Mouse (Mus musculus) frontal cortex, adult (tissue): ENCODE data around the gene Fam172a.
"Not testable (repeated sequence)": the region's sequence is repeated elsewhere in the genome, so short reads cannot be mapped to it uniquely, and the experiment has no call there.

Experiments
- ATAC-seq: cut with Nextera tagmentation; 2 replicates; pipeline ENCODE4 v1.9.2; 2017; ENCODE audit warnings: mild to moderate bottlenecking, moderate library complexity, mixed read lengths; ENCODE audit not compliant: low TSS enrichment

The Fam172a gene

DNA sequence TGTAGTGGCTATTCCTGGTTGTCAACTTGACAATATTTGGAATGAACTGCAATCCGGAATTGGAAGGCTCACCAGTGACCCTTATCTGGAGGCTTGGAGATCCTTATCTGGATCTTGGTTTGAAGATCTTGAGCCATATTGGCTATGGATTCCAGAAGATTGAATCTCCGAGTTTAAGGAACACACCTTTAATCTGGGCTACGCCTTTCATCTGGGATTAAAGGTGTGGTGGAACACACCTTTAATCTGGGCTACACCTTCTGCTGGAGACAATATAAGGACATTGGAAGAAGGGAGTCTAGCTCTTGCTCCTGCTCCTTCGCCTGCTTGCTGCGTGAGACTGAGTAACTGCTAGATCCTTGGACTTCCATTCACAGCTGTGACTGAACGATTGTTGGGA is at the start of gene Fam172a:
Gene Fam172a (plus strand): TSS at position 301 of the 400 bp plus-strand sequence.
- ATAC-seq: not testable (repeated sequence)

GRCm38 (mm10) chr13:77688651-77689050 is 13.2 kb upstream of the Fam172a start:
- ATAC-seq: no peak

GRCm38 (mm10) chr13:77708514-77709013 is 6.7 kb downstream of the Fam172a start:
- peak; percentile 100 for ATAC-seq

- ATAC-seq: no peak
These were observed 15.7 kb downstream of the Fam172a start for GRCm38 (mm10) chr13:77717499-77717898.

- ATAC-seq: no peak
These were observed 41.0 kb downstream of the Fam172a start for GRCm38 (mm10) chr13:77742822-77743221.

- no peak for ATAC-seq
These were observed 75.8 kb downstream of the Fam172a start for GRCm38 (mm10) chr13:77777606-77778005.

GRCm38 (mm10) chr13:77807341-77807740 is 105.5 kb downstream of the Fam172a start:
- not testable (repeated sequence) for ATAC-seq

DNA sequence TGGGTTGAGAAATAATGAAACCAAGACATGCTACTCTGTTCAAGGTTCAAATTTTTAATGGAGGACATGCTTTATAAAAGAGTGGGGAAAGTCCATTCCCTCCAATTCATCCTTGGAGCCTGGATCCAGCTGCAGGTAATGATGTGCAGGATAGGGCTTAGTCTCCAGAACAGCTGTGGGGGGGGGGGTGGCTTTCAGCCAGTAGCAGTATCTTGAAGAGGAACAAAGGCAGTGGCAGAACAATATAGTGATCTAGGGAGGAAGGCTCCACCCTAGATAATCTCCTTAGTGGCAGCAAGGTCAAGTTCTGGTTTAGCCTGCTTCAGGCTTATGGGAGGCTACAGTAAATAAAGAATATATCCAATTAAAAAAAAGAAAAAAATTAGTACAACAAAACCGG is 108.6 kb downstream of the Fam172a start:
- ATAC-seq: no peak

GRCm38 (mm10) chr13:77826138-77826537 is 124.3 kb downstream of the Fam172a start:
- ATAC-seq: no peak

DNA sequence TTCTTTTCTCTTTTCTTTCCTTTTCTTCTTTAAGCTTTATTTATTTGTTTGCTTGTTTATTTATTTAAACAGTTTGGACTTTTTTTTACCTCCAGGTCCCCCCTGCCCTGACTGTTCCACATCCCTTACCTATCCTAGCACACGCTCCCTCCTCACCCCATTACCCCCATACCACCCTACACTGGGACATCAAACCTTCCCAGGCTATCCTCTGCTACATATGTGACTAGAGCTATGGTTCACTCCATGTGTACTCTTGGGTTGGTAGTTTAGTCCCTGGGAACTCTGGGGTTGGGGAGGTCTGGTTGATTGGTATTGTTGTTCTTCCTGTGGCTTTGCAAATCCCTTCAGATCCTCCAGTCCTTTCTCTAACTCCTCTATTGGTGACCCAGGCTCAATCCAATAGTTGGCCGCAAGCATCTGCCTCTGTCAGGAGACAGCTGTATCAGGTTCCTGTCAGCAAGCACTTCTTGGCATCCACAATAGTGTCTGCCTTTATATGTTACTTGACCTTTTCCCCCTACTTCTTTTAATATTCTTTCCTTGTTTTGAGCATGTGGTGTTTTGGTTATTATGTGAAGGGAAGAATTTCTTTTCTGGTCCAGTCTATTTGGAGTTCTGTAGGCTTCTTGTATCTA is 141.3 kb downstream of the Fam172a start:
- no peak for ATAC-seq

DNA sequence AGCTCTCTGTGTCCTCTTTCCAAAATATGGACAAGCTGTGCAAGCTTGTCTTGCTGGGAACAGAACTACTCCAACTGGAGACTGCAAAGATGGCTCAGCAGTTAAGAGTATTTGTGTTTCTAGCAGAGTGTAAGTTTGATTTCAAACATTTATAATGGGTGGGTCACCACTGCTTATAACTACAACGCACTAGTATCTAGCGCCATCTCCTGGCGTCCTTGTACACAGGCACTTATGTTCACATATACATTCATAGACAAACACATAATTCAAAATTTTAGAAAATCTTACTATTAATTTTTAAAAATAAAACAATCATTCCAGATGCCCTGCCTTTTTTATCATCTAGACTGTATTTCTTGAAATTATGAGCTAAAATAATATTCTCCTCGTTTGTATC is 147.0 kb downstream of the Fam172a start:
- ATAC-seq: no peak

DNA sequence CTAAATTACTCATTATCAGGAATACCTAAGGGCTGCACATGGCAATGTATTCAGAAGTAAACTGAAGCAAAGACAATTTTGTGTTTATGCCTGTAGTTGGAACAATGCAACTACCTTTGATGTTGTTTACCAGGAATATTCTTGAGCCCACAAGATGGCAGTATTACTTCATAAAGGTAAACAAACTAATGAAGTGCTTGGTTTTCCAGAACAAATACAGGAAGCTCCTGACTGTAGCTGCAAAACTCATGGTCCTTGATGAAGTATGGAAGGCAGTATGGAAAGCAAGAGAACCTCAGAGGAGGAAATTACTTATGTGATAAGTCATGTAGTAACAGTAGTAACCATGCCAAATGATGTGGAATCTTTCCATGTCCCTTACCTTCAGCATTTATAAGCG is 163.0 kb downstream of the Fam172a start:
- ATAC-seq: peak; percentile 16; the same call in 1 of the 2 replicates

- no peak for ATAC-seq
These were observed 166.5 kb downstream of the Fam172a start for GRCm38 (mm10) chr13:77868314-77868713.

DNA sequence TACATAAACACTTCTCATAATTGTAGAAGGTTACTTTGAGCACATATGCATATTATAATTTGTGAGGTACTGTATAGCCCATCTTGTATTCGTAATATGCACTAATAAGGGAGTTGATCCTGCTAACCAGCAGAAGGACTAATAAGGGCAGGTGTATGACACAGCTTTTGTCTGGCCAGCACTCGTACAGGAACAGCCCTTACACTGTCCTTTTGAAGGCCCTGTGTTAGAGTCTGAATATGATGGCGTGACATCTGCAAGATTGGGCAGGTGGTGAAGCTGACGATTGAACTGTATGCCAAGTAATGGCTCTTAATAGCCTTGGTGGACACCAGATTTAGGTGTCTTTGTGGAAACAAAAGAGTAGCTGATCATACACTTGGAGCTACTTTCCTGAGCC is 176.3 kb downstream of the Fam172a start:
- ATAC-seq: no peak

- no peak for ATAC-seq
These were observed 176.7 kb downstream of the Fam172a start for GRCm38 (mm10) chr13:77878545-77878944.

GRCm38 (mm10) chr13:77897619-77898018 is 195.8 kb downstream of the Fam172a start:
- ATAC-seq: no peak

DNA sequence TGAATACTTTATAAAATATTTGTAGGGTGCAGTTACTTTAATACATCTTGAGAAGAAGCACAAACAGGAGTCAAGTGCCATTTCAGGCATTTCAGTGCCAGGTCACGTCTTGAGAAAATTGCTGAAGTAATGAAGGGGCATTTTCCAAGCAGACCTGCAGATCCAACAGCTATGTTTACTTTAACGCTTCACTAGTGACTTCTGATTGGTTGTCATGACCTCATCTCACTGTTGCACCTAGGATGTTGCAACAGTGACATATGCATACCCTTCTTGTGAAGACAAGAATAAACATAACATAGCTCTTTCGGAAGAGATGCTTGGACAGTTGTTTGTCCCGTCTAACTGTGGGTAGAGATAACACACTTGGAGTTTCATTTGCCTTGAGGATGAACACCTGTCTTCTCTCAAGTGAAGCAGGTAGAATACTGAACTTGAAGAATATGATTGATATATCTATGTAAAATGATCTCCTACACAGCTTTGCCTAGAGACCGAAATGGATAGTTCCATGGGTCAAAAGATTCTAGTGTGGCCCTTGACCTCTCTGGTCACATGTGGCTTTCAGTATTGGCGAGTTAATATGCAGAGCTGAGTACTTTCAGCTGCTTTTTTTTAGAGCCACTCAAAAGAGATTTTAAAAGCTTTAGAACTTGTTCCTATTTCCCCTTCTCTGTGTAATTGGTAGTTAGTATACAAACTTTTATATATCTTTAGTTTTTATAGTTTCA is 196.4 kb downstream of the Fam172a start:
- ATAC-seq: no peak

DNA sequence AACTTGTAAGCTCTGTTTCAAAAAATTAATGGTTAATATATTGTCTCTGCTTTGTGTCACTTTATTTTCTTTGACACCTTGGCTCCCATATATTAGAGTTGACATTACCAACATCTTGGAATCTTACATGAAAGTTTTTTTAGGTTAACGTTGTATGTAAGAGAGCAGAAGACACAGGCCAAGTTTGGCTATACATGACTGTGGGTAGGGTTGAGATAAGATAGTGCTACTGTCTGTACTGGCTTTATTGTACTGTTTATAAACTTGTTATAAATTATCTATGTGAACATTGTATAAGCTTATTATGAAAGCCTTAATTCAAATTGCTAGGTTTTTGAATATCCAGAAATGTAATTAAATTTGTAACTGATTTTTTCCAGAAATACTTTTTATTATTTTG is 197.9 kb downstream of the Fam172a start:
- ATAC-seq: no peak

- ATAC-seq: no peak
These were observed 199.0 kb downstream of the Fam172a start for GRCm38 (mm10) chr13:77900843-77901242.

GRCm38 (mm10) chr13:77909184-77909583 is 207.4 kb downstream of the Fam172a start:
- ATAC-seq: no peak

- ATAC-seq: peak; percentile 82
These were observed 221.0 kb downstream of the Fam172a start for GRCm38 (mm10) chr13:77922834-77923233.

DNA sequence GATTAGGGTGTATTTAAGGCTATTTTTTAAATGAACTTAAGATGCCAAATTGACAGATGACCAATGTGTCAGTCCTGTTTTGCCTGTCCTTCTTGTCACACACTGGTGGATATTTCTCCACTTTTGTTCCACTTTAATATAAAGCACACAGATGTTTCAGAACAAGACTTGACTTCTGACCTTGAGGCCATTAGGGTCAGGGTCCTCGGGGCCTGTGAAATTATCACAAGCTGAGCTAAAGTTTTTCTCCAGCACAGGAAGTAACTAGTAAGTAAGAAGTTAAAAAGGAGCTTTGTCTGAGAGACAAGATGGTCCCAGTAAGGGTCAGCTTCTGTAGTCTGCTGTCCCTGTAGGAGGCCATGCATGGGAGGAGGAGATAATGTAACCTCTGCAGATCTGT is 255.8 kb downstream of the Fam172a start:
- no peak for ATAC-seq
